Mouse (Mus musculus) erythroblast, embryonic 14.5 days (primary cell): ENCODE results near the gene Pld2.

Source experiments
- GATA1 ChIP-seq: IDR thresholded peaks from 2 replicates; pipeline ENCODE4 v1.6.1; 2012; ENCODE audit warnings: low read length, inconsistent platforms, mixed read lengths
- TAL1 ChIP-seq: IDR thresholded peaks from 3 replicates; pipeline ENCODE4 v1.6.1; 2012; ENCODE audit warnings: low read length, inconsistent platforms, mixed read lengths

DNA sequence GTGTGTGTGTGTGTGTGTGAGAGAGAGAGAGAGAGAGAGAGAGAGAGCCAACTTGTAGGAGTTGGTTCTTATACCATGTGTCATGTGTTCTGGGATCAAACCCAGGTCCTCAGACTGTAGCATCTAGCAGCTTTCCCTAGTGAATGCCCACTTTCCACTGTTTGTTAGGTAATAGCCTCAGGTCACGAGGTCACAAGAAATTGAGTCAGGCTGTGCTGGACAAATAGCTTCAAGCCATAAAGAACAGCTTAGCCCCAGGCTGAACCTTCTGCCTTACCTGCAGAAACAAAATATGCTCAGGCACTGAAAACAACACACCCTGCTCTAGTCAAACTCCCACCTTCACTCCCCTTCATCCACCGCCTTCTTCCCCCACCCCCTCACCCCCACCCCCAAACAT is 28.6 kb upstream of the Pld2 start:
- TF ChIP-seq GATA1 (no peak), TAL1 (no peak)
